Mouse (Mus musculus) neural tube, embryonic 15.5 days (tissue): ENCODE measurements around the gene Tigd4. TPM values are rescaled to one million over a fixed set of nuclear protein-coding genes. Genes with fewer than 3 reads are reported as not detected.
"Not testable (repeated sequence)": the region's sequence is repeated elsewhere in the genome, so short reads cannot be mapped to it uniquely, and the experiment has no call there.

Experiments used
- ATAC-seq: fragments of 200-750 bp; cut with Nextera tagmentation; 2 replicates; pipeline ENCODE4 v1.8.0; 2017; ENCODE audit warnings: mild to moderate bottlenecking, moderate TSS enrichment, moderate library complexity; ENCODE audit not compliant: low FRiP score
- H3K27ac ChIP-seq: fragments of 300-500 bp; sonication (generic); replicated peaks from 2 replicates; pipeline ENCODE4 v1.5.1; 2015; ENCODE audit warnings: mild to moderate bottlenecking, inconsistent platforms
- H3K27me3 ChIP-seq: fragments of 300-500 bp; sonication (generic); replicated peaks from 2 replicates; pipeline ENCODE4 v1.6.1; 2015; ENCODE audit warnings: inconsistent platforms
- H3K36me3 ChIP-seq: fragments of 300-500 bp; sonication (generic); 2 replicates; pipeline ENCODE4 v1.6.1; 2015; ENCODE audit warnings: inconsistent platforms
- H3K4me1 ChIP-seq: fragments of 300-500 bp; sonication (generic); 2 replicates; pipeline ENCODE4 v1.6.1; 2015; ENCODE audit warnings: inconsistent platforms
- H3K4me2 ChIP-seq: fragments of 300-500 bp; sonication (generic); 2 replicates; pipeline ENCODE4 v1.6.1; 2015; ENCODE audit warnings: inconsistent platforms, mild to moderate bottlenecking, moderate library complexity
- H3K4me3 ChIP-seq: fragments of 300-500 bp; sonication (generic); replicated peaks from 2 replicates; pipeline ENCODE4 v1.5.1; 2015; ENCODE audit warnings: mild to moderate bottlenecking, inconsistent platforms
- H3K9ac ChIP-seq: fragments of 300-500 bp; sonication (generic); replicated peaks from 2 replicates; pipeline ENCODE4 v1.6.1; 2015; ENCODE audit warnings: mild to moderate bottlenecking, inconsistent platforms
- H3K9me3 ChIP-seq: fragments of 300-500 bp; sonication (generic); replicated peaks from 2 replicates; pipeline ENCODE4 v1.6.1; 2016; ENCODE audit warnings: inconsistent platforms
- WGBS: fragments of 180-500 bp; shearing (Covaris S2); methylation state at CpG from one replicate; pipeline ENCODE4 v1.1.7; 2015; ENCODE audit warnings: mixed read lengths; 5-methylcytosine and 5-hydroxymethylcytosine counted together
- polyA plus RNA-seq: library from polyadenylated mRNA; unstranded; fragments of >200 nt; fragmentation: Nextera tagmentation; extraction: Ambion mirVana; gene quantifications from 2 replicates; pipeline ENCODE4 v1.2.1, GENCODE M21; 2015

The Tigd4 gene
- 0.14 and 0.22 TPM in 2 replicates for polyA plus RNA-seq

DNA sequence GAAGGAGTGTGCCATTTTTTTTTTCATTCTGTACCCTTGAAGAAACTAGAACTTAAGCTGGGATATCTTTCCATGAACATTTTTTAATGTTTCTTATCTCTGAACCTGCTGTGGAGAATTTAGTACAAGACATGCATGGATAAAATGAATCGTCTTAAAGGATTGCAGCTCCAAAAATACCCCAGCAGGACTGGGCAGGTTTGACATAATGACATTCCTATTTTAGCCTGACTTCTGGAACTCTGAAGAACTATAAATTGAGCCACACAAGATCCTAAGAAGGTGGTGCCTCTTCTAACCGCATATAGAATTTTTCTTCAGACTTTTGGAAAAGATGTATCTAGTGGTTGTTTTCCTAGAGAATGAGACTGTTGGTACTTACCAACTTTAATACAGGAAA lies at the start of gene Tigd4:
Gene Tigd4, plus strand, starts transcription at position 301 of the 400 bp plus-strand sequence.
- no peak within 1 kb of the TSS for H3K27ac ChIP-seq
- H3K9ac ChIP-seq = no peak within 1 kb of the TSS
- no peak within 1 kb of the TSS for H3K4me2 ChIP-seq
- no peak for ATAC-seq
- no peaks in the 10 kb centered on the region for H3K9me3 ChIP-seq
- H3K27me3 ChIP-seq = no peaks in the 10 kb centered on the region
- H3K36me3 ChIP-seq = no peaks in the 10 kb centered on the region
- WGBS = 94% methylated on average over 2 of the region's 2 CpGs
- H3K4me3 ChIP-seq = no peak within 1 kb of the TSS
- H3K4me1 ChIP-seq = peaks cover 4% of the 10 kb centered on the region; the same call in 1 of the 2 replicates

DNA sequence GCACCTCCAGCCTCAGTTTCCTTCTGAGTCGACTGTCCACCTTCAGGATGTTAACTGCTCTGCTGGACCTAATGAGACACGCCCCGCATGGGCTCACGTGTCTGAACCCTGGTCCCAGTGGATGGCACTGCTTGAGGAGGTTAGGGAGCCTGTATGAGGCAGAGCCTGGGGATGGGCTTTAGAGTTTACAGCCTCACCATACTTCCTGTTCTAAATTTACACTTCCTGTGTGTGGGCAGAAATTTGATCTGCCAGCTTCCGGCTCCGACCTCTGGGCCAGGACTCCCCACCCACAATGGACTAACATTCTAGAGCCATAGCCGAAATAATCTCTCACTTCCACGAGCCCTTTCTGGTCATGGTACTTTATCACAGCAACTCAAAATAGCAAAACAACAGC lies 46.2 kb upstream of the Tigd4 start:
- Histone ChIP-seq H3K27me3 (no peaks in the 10 kb centered on the region), H3K4me1 (no peaks in the 10 kb centered on the region), H3K27ac (no peak overlapping the region), H3K4me2 (no peak overlapping the region), H3K9me3 (no peaks in the 10 kb centered on the region), H3K9ac (no peak overlapping the region), H3K36me3 (no peaks in the 10 kb centered on the region), H3K4me3 (no peak overlapping the region)
- WGBS = 79% methylated on average over 8 of the region's 8 CpGs
- ATAC-seq = no peak

DNA sequence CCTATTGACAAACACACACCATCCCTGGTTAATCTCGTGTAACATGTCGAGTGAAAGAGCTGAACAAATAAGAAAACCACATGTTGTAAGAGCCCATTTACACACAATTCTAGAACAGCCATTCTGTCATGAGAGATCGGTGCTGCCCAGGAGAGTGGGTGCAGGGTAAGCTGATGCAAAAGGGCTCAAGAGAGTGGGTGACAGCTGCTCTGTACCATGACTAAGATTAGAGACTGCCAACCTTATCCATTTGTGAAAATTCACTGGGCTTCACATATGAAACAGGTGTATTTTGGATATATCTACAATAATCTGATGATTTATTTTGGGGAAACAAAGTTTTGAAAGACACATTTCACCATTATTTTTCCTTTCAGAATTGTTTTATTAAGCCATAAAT lies 37.6 kb upstream of the Tigd4 start:
- Histone ChIP-seq H3K27ac (no peak overlapping the region), H3K36me3 (no peaks in the 10 kb centered on the region), H3K4me2 (no peak overlapping the region), H3K27me3 (no peaks in the 10 kb centered on the region), H3K4me3 (no peak overlapping the region), H3K4me1 (no peaks in the 10 kb centered on the region; the same call in 1 of the 2 replicates), H3K9ac (no peak overlapping the region), H3K9me3 (no peaks in the 10 kb centered on the region)
- WGBS = 90% methylated on average over 3 of the region's 3 CpGs
- no peak for ATAC-seq

DNA sequence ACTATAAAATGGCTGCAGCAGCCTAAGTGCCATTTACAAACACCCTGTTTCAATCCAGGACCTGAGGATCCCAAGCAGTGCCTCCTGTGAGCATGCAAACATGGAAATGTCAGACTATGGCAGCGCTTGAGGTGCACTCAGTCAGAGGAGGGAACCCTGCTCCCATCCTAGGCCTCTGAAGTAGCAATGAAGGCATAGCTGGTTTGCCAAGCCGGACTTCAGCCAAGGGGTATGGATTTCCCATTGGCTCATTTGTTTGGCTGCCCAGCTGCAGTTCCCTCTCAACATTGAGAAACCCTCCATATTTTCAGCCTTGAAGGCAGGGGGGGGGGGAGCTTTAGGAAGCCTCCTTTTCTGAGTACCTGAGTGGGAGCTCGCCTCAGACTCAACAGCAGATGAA lies 35.1 kb upstream of the Tigd4 start:
- Histone ChIP-seq H3K27me3 (no peaks in the 10 kb centered on the region), H3K4me1 (no peaks in the 10 kb centered on the region; the same call in 1 of the 2 replicates), H3K9ac (no peak overlapping the region), H3K36me3 (no peaks in the 10 kb centered on the region), H3K4me3 (no peak overlapping the region), H3K4me2 (no peak overlapping the region), H3K27ac (no peak overlapping the region), H3K9me3 (no peaks in the 10 kb centered on the region)
- ATAC-seq = no peak
- WGBS = 98% methylated on average over 3 of the region's 3 CpGs

DNA sequence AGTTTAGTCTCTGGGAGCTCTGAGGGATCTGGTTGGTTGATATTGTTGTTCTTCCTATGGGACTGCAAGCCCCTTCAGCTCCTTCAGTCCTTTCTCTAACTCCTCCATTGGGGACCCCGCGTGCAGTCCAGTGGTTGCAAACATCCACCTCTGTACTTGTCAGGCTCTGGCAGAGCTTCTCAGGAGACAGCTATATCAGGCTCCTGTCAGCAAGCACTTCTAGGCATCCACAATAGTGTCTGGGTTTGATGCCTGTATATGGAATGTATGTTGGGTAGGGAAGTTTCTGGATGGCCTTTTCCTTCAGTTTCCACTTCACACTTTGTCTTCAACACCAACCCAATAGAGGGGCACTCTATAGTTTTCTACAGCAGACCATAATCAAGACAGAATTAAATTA lies 30.5 kb upstream of the Tigd4 start:
- not testable (repeated sequence) for H3K9me3 ChIP-seq, H3K27me3 ChIP-seq, H3K36me3 ChIP-seq, H3K4me2 ChIP-seq, H3K4me1 ChIP-seq, H3K4me3 ChIP-seq, ATAC-seq, H3K9ac ChIP-seq, H3K27ac ChIP-seq
- WGBS = 98% methylated on average over 2 of the region's 2 CpGs

DNA sequence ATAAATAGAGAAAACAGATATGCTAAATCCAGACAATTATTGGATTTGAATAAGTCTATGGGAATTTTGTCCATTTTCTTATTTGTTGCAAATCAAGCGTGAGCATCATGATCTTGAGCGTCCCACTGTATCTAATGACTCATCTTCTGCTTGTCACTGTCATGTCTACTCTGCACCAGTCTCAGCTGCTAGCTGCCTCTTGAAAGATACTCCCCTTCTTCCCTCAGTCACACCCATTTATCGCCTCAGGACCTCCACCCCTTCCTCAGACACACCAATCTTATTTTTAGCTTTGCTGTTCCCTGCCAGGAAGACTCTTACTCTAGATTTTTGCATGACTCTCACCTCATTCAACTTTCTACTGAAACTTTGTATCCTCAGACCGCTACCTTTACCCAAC lies 30.0 kb upstream of the Tigd4 start:
- ATAC-seq = no peak
- Histone ChIP-seq H3K4me2 (no peak overlapping the region), H3K27me3 (no peaks in the 10 kb centered on the region), H3K4me3 (no peak overlapping the region), H3K9me3 (no peaks in the 10 kb centered on the region), H3K27ac (no peak overlapping the region), H3K36me3 (no peaks in the 10 kb centered on the region), H3K4me1 (no peaks in the 10 kb centered on the region), H3K9ac (no peak overlapping the region)
- WGBS = 95% methylated on average over 4 of the region's 4 CpGs

DNA sequence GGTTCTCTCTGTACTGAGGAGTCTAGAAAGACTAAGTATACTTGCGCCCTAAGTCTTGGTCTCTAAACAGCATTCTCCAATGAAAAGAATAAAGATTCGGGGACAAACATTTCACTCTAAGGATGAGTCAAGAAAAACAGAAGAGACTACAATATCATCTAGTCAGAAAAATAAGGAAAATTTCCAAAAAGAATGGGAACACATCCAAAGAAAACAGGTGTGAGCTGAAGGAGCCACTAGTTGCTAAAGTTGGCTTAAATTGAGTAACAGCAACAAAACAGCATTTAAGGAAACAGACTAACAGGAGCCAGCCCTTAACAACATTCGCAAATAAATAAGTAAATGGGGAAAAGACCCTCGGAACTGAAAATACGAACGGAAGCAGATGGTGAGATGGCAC lies 24.8 kb upstream of the Tigd4 start:
- Histone ChIP-seq H3K4me2 (no peak overlapping the region), H3K4me1 (peaks cover 3% of the 10 kb centered on the region; the same call in 1 of the 2 replicates), H3K9ac (no peak overlapping the region), H3K36me3 (no peaks in the 10 kb centered on the region), H3K9me3 (no peaks in the 10 kb centered on the region), H3K27me3 (no peaks in the 10 kb centered on the region), H3K4me3 (no peak overlapping the region), H3K27ac (no peak overlapping the region)
- 94% methylated on average over 6 of the region's 6 CpGs for WGBS
- ATAC-seq = no peak

DNA sequence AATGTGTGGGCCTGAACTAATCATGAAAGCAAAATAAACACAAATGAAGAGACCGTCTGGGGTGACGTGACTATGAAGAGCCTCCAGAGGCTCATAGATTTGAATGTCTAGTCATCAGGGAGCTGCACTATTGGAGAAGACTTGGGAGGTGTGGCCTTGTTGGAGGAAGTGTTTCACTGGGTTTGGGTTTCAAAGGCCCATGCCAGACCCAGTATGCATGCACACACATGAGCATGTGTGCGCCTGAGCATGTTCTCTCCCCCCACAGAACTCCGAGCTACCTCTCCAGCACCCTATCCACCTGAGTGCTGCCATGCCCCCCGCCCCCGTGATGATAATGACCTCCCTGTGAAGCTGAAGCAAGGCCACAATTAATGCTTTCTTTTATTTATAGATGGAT lies 23.8 kb upstream of the Tigd4 start:
- no peak for ATAC-seq
- H3K4me3 ChIP-seq = no peak overlapping the region
- no peak overlapping the region for H3K4me2 ChIP-seq
- no peak overlapping the region for H3K27ac ChIP-seq
- H3K4me1 ChIP-seq = peaks cover 3% of the 10 kb centered on the region; the same call in 1 of the 2 replicates
- H3K9me3 ChIP-seq = no peaks in the 10 kb centered on the region
- WGBS = 77% methylated on average over 6 of the region's 6 CpGs
- no peak overlapping the region for H3K9ac ChIP-seq
- no peaks in the 10 kb centered on the region for H3K27me3 ChIP-seq
- H3K36me3 ChIP-seq = no peaks in the 10 kb centered on the region

DNA sequence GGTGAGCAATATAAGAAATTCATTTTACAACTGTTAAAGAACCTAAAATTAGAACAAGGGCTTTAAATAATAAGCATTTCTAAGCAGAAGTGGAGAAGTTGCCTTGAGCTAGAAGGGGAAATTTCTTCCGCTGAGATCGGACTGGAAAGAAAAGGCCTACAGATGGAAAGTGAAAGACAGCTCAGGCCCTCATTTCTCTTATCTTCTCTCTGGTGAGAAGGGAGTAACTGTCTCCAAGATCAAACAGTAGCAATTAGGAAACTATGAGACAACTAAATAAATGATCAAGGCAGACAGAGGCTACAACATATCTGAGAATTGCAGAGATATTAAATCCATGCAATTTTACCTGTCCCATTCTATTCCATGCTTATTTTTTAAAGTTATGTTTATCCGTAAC lies 22.9 kb upstream of the Tigd4 start:
- Histone ChIP-seq H3K9me3 (no peaks in the 10 kb centered on the region), H3K9ac (no peak overlapping the region), H3K4me3 (no peak overlapping the region), H3K4me1 (peaks cover 3% of the 10 kb centered on the region; the same call in 1 of the 2 replicates), H3K4me2 (no peak overlapping the region), H3K27me3 (no peaks in the 10 kb centered on the region), H3K36me3 (no peaks in the 10 kb centered on the region), H3K27ac (no peak overlapping the region)
- 97% methylated on average over 3 of the region's 3 CpGs for WGBS
- ATAC-seq = no peak

DNA sequence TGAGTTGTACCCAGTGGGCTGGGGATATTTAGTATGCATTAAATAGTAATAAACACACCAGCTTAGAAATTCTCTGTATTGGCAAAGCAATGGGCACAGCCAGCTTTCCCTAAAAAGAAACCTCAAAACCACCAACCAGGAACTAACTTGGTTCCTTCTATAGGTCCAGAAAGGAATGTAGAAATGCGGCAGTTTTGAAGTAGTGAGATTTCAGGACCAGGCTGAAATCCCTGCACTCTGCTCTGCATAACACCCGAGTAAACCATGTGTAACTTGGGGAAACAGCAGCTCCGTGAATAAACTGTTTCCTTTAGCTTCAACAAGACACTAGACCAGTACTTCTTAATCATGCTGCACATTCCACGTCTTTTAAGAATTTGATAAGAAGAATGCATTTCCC lies 12.7 kb upstream of the Tigd4 start:
- peak overlapping the region; percentile 87; the same call in 1 of the 2 replicates for H3K4me3 ChIP-seq
- H3K9ac ChIP-seq = no peak overlapping the region
- 70% methylated on average over 4 of the region's 4 CpGs for WGBS
- no peaks in the 10 kb centered on the region for H3K36me3 ChIP-seq
- H3K27me3 ChIP-seq = peaks cover 3% of the 10 kb centered on the region; the same call in 1 of the 2 replicates
- no peak for ATAC-seq
- H3K4me2 ChIP-seq = peak overlapping the region; percentile 87
- H3K4me1 ChIP-seq = peaks cover 32% of the 10 kb centered on the region
- no peaks in the 10 kb centered on the region for H3K9me3 ChIP-seq
- no peak overlapping the region for H3K27ac ChIP-seq

DNA sequence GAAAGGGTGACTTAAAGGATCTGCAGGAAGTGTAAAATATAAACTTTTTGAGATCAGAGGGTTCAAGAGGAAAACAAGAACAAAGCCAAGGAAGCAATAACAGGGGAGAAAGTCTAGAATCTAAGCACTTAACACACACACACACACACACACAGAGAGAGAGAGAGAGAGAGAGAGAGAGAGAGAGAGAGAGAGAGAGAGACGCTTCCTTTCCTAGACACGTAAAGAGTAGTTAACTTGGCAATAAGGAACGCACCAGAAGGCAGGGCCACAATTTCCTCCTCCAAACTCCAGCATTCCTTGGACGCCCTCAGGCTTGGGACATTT lies 11.7 kb upstream of the Tigd4 start:
- Histone ChIP-seq H3K4me1 (peaks cover 32% of the 10 kb centered on the region), H3K36me3 (no peaks in the 10 kb centered on the region), H3K9me3 (no peaks in the 10 kb centered on the region), H3K4me3 (peak overlapping the region; percentile 87), H3K9ac (peak overlapping the region; percentile 66), H3K27ac (peak overlapping the region; percentile 93), H3K27me3 (peaks cover 3% of the 10 kb centered on the region; the same call in 1 of the 2 replicates), H3K4me2 (peak overlapping the region; percentile 87)
- no peak for ATAC-seq
- 3% methylated on average over 4 of the region's 4 CpGs for WGBS

DNA sequence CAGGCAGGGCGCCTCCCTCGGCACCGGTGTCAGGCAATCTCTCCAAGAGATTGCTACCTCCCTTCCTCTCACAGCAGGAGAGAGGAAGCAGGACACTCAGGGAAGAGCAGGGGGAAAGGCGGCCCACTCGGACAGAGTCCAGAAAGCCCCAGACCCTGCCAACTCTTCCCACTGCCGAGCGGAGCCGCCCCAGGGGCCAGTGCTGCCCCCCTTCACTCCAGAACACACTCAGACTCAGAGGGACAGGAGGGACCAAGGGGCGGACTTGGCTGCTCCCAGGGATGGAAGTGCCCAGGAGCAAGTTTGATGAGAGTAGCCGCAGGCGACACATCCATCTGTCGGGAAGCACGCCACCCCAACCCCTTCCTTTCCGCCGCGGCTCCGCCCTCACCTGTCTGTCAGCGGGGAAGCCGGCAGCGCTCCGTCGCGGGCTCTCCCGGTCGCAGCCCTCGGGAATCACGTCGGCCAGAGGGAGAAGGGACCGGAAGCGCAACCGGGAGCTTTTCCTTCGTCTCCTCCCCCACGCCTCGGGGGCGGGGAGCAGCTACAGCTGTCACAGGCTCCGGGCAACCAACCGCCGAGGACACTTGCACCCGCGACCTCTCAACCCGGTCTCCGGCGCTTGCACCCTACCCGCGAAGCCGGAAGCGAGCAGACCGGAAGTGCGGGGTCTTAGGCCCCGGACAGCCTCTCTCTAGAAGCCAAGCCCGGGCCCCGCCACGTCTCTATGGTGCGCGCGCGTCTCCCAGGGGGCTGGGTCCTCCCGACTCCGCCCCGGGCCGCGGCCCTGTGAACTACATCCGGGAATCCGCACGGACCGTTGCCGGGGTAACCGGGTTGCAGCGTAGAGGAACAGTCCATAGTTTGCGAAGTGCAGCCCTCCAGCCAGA lies 11.1 kb upstream of the Tigd4 start, which contains the start of gene Arfip1:
Gene Arfip1, minus strand, starts transcription at position 603 of the 890 bp plus-strand sequence.
- under 1% methylated on average over 58 of the region's 70 CpGs for WGBS
- Histone ChIP-seq H3K27ac (peak within 1 kb of the TSS; percentile 93), H3K4me1 (peaks cover 32% of the 10 kb centered on the region), H3K4me2 (peak within 1 kb of the TSS; percentile 87), H3K9me3 (no peaks in the 10 kb centered on the region), H3K36me3 (no peaks in the 10 kb centered on the region), H3K27me3 (peaks cover 3% of the 10 kb centered on the region; the same call in 1 of the 2 replicates), H3K4me3 (peak within 1 kb of the TSS; percentile 87), H3K9ac (peak within 1 kb of the TSS; percentile 66)
- peak; percentile 98 for ATAC-seq
